Mouse (Mus musculus) liver, postnatal 0 days (tissue): ENCODE data around the gene Hap1.

ENCODE experiments used
- CTCF ChIP-seq: sonication (generic); IDR thresholded peaks from 2 replicates; pipeline ENCODE4 v1.5.1; 2016; ENCODE audit warnings: antibody characterized with exemption, low read depth
- EP300 ChIP-seq: IDR thresholded peaks from 2 replicates; pipeline ENCODE4 v1.6.1; 2016; ENCODE audit warnings: antibody characterized with exemption, low read depth, mild to moderate bottlenecking

DNA sequence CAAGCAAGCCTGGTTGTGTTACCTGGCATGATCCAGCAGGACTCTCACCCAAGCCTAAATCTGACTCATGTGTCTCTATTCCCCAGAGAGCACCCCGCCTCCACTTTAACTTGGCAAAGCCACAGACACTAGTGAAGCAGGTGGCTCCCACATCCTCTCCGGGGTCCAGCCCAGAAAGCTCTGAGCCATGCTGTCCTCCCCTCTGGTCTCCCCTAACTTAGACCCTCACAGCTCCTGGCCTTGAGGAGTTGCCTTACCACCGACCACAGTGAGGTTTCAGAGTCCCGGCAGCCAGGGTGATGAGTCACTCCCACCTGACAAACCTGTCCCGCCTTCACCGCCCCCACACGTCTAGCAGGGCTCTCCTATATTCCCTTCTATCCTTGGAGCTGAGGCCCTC lies 37.8 kb upstream of the Hap1 start:
- TF ChIP-seq EP300 (no peak), CTCF (no peak)
